Mouse (Mus musculus) midbrain, embryonic 10.5 days (tissue): ENCODE data around the gene Chst8. TPM values are rescaled to one million over a fixed set of nuclear protein-coding genes. Genes with fewer than 3 reads are reported as not detected.

Experiments used
- DNase-seq: peaks from one replicate; pipeline ENCODE4 v3.0.0-alpha.2; 2017; ENCODE audit warnings: low spot score
- H3K27ac ChIP-seq: fragments of 300-500 bp; sonication (generic); replicated peaks from 2 replicates; pipeline ENCODE4 v1.5.1; 2016; ENCODE audit warnings: mild to moderate bottlenecking
- H3K27me3 ChIP-seq: fragments of 300-500 bp; sonication (generic); 2 replicates; pipeline ENCODE4 v1.6.1; 2016; ENCODE audit warnings: low read depth, mild to moderate bottlenecking; ENCODE audit not compliant: poor library complexity, severe bottlenecking
- H3K36me3 ChIP-seq: fragments of 300-500 bp; sonication (generic); 2 replicates; pipeline ENCODE4 v1.6.1; 2016; ENCODE audit warnings: mild to moderate bottlenecking, moderate library complexity
- H3K4me1 ChIP-seq: fragments of 300-500 bp; sonication (generic); 2 replicates; pipeline ENCODE4 v1.6.1; 2016
- H3K4me3 ChIP-seq: fragments of 300-500 bp; sonication (generic); 2 replicates; pipeline ENCODE4 v1.5.1; 2016; ENCODE audit warnings: mild to moderate bottlenecking, moderate library complexity
- H3K9me3 ChIP-seq: fragments of 300-500 bp; sonication (generic); replicated peaks from 2 replicates; pipeline ENCODE4 v1.6.1; 2016; ENCODE audit warnings: mild to moderate bottlenecking
- whole genome bisulfite sequencing: fragments of 180-500 bp; shearing (Covaris S2); methylation state at CpG from one replicate; pipeline ENCODE4 v1.1.7; 2016; 5-methylcytosine and 5-hydroxymethylcytosine counted together
- polyA plus RNA-seq: library from polyadenylated mRNA; unstranded; fragments of >200 nt; fragmentation: Nextera tagmentation; extraction: Ambion mirVana; gene quantifications from 2 replicates; pipeline ENCODE4 v1.2.1, GENCODE M21; 2016

Chst8 gene
- polyA plus RNA-seq, 1 experiment from 2014 or later: 5.3 TPM

GRCm38 (mm10) chr7:34719599-34719998 lies 92.9 kb downstream of the Chst8 start:
- Histone ChIP-seq H3K27me3 (peaks cover 9% of the 10 kb centered on the region), H3K4me1 (peaks cover 64% of the 10 kb centered on the region), H3K27ac (no peak overlapping the region), H3K9me3 (no peaks in the 10 kb centered on the region), H3K4me3 (no peak overlapping the region), H3K36me3 (no peaks in the 10 kb centered on the region)
- WGBS: 42% methylated on average over 5 of the region's 5 CpGs
- peak; percentile 74 for DNase-seq

- Histone ChIP-seq H3K27ac (0 out of 2 replicates have a peak overlapping the region, but pooled peaks have one; percentile 20), H3K9me3 (no peaks in the 10 kb centered on the region), H3K36me3 (no peaks in the 10 kb centered on the region), H3K4me1 (peaks cover 64% of the 10 kb centered on the region), H3K4me3 (no peak overlapping the region), H3K27me3 (peaks cover 9% of the 10 kb centered on the region)
- WGBS: 72% methylated on average over 9 of the region's 9 CpGs
- no peak for DNase-seq
Observed at GRCm38 (mm10) chr7:34718651-34719050, 93.9 kb downstream of the Chst8 start.

- no peaks in the 10 kb centered on the region for H3K9me3 ChIP-seq
- H3K27ac ChIP-seq: peak overlapping the region; percentile 82
- peaks cover 9% of the 10 kb centered on the region for H3K27me3 ChIP-seq
- H3K4me1 ChIP-seq: peaks cover 56% of the 10 kb centered on the region
- DNase-seq: peak; percentile 71
- WGBS: 2% methylated on average over 11 of the region's 11 CpGs
- no peaks in the 10 kb centered on the region for H3K36me3 ChIP-seq
- peak overlapping the region; percentile 36 for H3K4me3 ChIP-seq
Observed at GRCm38 (mm10) chr7:34717161-34717810, 95.2 kb downstream of the Chst8 start.

- WGBS: 72% methylated on average over 11 of the region's 11 CpGs
- DNase-seq: no peak
- Histone ChIP-seq H3K27ac (peak overlapping the region; percentile 34; the same call in 1 of the 2 replicates), H3K36me3 (no peaks in the 10 kb centered on the region), H3K27me3 (peaks cover 9% of the 10 kb centered on the region), H3K4me1 (peaks cover 37% of the 10 kb centered on the region), H3K9me3 (no peaks in the 10 kb centered on the region), H3K4me3 (no peak overlapping the region)
Observed at GRCm38 (mm10) chr7:34714848-34715460, 97.6 kb downstream of the Chst8 start.

- no peaks in the 10 kb centered on the region for H3K27me3 ChIP-seq
- no peak overlapping the region; the same call in 1 of the 2 replicates for H3K27ac ChIP-seq
- no peak overlapping the region for H3K4me3 ChIP-seq
- peaks cover 11% of the 10 kb centered on the region for H3K4me1 ChIP-seq
- no peaks in the 10 kb centered on the region; the same call in 1 of the 2 replicates for H3K9me3 ChIP-seq
- DNase-seq: no peak
- WGBS: 89% methylated on average over 4 of the region's 4 CpGs
- H3K36me3 ChIP-seq: no peaks in the 10 kb centered on the region
Observed at GRCm38 (mm10) chr7:34709111-34709510, 103.4 kb downstream of the Chst8 start.

- peaks cover 11% of the 10 kb centered on the region for H3K4me1 ChIP-seq
Observed at GRCm38 (mm10) chr7:34704401-34704800, 108.1 kb downstream of the Chst8 start.

GRCm38 (mm10) chr7:34703437-34703836 lies 109.1 kb downstream of the Chst8 start:
- DNase-seq: no peak
- Histone ChIP-seq H3K27me3 (no peaks in the 10 kb centered on the region), H3K4me1 (peaks cover 9% of the 10 kb centered on the region), H3K4me3 (no peak overlapping the region), H3K27ac (no peak overlapping the region), H3K9me3 (no peaks in the 10 kb centered on the region; the same call in 1 of the 2 replicates), H3K36me3 (no peaks in the 10 kb centered on the region)
- WGBS: 67% methylated on average over 4 of the region's 4 CpGs

More at GRCm38 (mm10) chr7:34704401-34704800, 108.1 kb downstream of the Chst8 start:
- Histone ChIP-seq H3K4me3 (no peak overlapping the region), H3K9me3 (no peaks in the 10 kb centered on the region; the same call in 1 of the 2 replicates), H3K27me3 (no peaks in the 10 kb centered on the region), H3K27ac (no peak overlapping the region), H3K36me3 (no peaks in the 10 kb centered on the region)
- DNase-seq: no peak
- 51% methylated on average over 4 of the region's 4 CpGs for WGBS

GRCm38 (mm10) chr7:34702718-34703351 lies 109.7 kb downstream of the Chst8 start:
- no peak overlapping the region for H3K4me3 ChIP-seq
- H3K9me3 ChIP-seq: no peaks in the 10 kb centered on the region; the same call in 1 of the 2 replicates
- no peaks in the 10 kb centered on the region for H3K27me3 ChIP-seq
- peak; percentile 52 for DNase-seq
- peaks cover 9% of the 10 kb centered on the region for H3K4me1 ChIP-seq
- H3K36me3 ChIP-seq: no peaks in the 10 kb centered on the region
- WGBS: 22% methylated on average over 11 of the region's 11 CpGs
- no peak overlapping the region for H3K27ac ChIP-seq

GRCm38 (mm10) chr7:34699888-34700287 lies 112.6 kb downstream of the Chst8 start:
- Histone ChIP-seq H3K36me3 (no peaks in the 10 kb centered on the region), H3K27ac (0 out of 2 replicates have a peak overlapping the region, but pooled peaks have one; percentile 3), H3K9me3 (no peaks in the 10 kb centered on the region), H3K4me1 (peaks cover 17% of the 10 kb centered on the region), H3K4me3 (no peak overlapping the region), H3K27me3 (no peaks in the 10 kb centered on the region)
- 83% methylated on average over 3 of the region's 3 CpGs for WGBS
- DNase-seq: no peak

GRCm38 (mm10) chr7:34698221-34698620 lies 114.3 kb downstream of the Chst8 start:
- no peak for DNase-seq
- 91% methylated on average over 9 of the region's 9 CpGs for WGBS
- Histone ChIP-seq H3K4me3 (no peak overlapping the region), H3K9me3 (no peaks in the 10 kb centered on the region), H3K36me3 (no peaks in the 10 kb centered on the region), H3K27me3 (no peaks in the 10 kb centered on the region), H3K27ac (no peak overlapping the region), H3K4me1 (peaks cover 28% of the 10 kb centered on the region)

- WGBS: 75% methylated on average over 9 of the region's 9 CpGs
Observed at GRCm38 (mm10) chr7:34696086-34696485, 116.4 kb downstream of the Chst8 start.

GRCm38 (mm10) chr7:34694898-34695297 lies 117.6 kb downstream of the Chst8 start:
- no peaks in the 10 kb centered on the region for H3K36me3 ChIP-seq
- no peaks in the 10 kb centered on the region for H3K27me3 ChIP-seq
- no peaks in the 10 kb centered on the region for H3K9me3 ChIP-seq
- H3K4me1 ChIP-seq: peaks cover 60% of the 10 kb centered on the region
- peak overlapping the region; percentile 57; the same call in 1 of the 2 replicates for H3K27ac ChIP-seq
- WGBS: 72% methylated on average over 9 of the region's 9 CpGs
- H3K4me3 ChIP-seq: no peak overlapping the region
- no peak for DNase-seq

More at GRCm38 (mm10) chr7:34696086-34696485, 116.4 kb downstream of the Chst8 start:
- Histone ChIP-seq H3K27ac (peak overlapping the region; percentile 57; the same call in 1 of the 2 replicates), H3K4me3 (no peak overlapping the region), H3K27me3 (no peaks in the 10 kb centered on the region), H3K9me3 (no peaks in the 10 kb centered on the region), H3K36me3 (no peaks in the 10 kb centered on the region), H3K4me1 (peaks cover 49% of the 10 kb centered on the region)
- DNase-seq: no peak
